Mouse (Mus musculus): Measurements from ENCODE around the gene Inf2.

DNA sequence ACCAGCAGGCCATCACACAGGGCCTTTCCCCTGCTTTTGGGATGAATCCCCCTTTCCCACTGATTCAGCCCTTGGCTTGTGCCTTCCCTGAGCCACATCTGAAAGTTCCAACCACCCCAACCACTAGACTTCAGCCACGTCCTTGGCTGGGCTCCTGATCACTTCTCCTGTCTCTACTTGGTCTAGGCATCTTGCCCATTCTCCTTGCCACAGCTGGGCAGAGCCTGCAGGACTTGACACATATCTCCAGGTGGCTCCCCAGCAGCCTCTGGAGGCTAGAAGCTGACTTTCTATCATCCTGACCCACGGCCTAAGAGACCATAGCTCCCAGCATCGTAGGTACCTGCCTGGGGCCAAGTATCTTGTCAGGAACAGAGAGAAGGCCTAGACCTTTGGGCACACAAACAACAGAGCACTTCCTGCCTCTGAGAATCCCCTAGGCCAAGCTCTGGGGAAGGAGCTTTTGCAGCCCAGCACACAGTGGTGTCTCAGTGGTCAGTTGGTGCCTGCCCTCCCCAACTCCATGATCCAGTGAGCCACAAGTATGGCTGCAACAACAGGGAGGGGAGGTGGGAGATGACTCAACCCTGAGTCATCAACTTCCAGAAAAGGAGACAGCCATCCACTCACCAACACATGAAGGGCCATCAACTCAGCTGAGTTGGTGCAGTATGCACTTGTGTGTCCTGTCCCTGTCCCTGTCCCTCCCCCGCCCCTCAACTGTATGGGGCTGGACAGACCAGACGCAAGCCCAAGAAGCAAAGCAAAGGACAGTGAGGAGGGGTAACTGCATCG is 10.1 kb upstream of the Inf2 start:
- TF ChIP-seq CTCF (IDR thresholded peaks at IDR 0.05; ENCODE audit: low read depth) (no peak), EP300 (IDR thresholded peaks at IDR 0.05; ENCODE audit: low read depth) (no peak)
